Mouse (Mus musculus) hindbrain, embryonic 12.5 days (tissue): ENCODE measurements around the gene Itga9. TPM values are rescaled to one million over a fixed set of nuclear protein-coding genes. Genes with fewer than 3 reads are reported as not detected.

Experiments
- ATAC-seq: fragments of 200-750 bp; cut with Nextera tagmentation; 2 replicates; pipeline ENCODE4 v1.8.0; 2017; ENCODE audit warnings: moderate TSS enrichment; ENCODE audit not compliant: low FRiP score
- H3K27ac ChIP-seq: fragments of 300-500 bp; sonication (generic); 2 replicates; pipeline ENCODE4 v1.5.1; 2016; ENCODE audit warnings: mild to moderate bottlenecking
- H3K27me3 ChIP-seq: fragments of 300-500 bp; sonication (generic); 2 replicates; pipeline ENCODE4 v1.6.1; 2016; ENCODE audit warnings: mild to moderate bottlenecking
- H3K36me3 ChIP-seq: fragments of 300-500 bp; sonication (generic); 2 replicates; pipeline ENCODE4 v1.6.1; 2016; ENCODE audit warnings: mild to moderate bottlenecking
- H3K4me1 ChIP-seq: fragments of 300-500 bp; sonication (generic); 2 replicates; pipeline ENCODE4 v1.6.1; 2016
- H3K4me2 ChIP-seq: fragments of 300-500 bp; sonication (generic); replicated peaks from 2 replicates; pipeline ENCODE4 v1.6.1; 2016; ENCODE audit warnings: mild to moderate bottlenecking
- H3K4me3 ChIP-seq: fragments of 300-500 bp; sonication (generic); 2 replicates; pipeline ENCODE4 v1.5.1; 2016; ENCODE audit warnings: mild to moderate bottlenecking
- H3K9ac ChIP-seq: fragments of 300-500 bp; sonication (generic); 2 replicates; pipeline ENCODE4 v1.6.1; 2016; ENCODE audit warnings: mild to moderate bottlenecking, moderate library complexity
- H3K9me3 ChIP-seq: fragments of 300-500 bp; sonication (generic); replicated peaks from 2 replicates; pipeline ENCODE4 v1.6.1; 2016; ENCODE audit warnings: mild to moderate bottlenecking
- WGBS: fragments of 180-500 bp; shearing (Covaris S2); methylation state at CpG from one replicate; pipeline ENCODE4 v1.1.7; 2016; 5-methylcytosine and 5-hydroxymethylcytosine counted together
- polyA plus RNA-seq: library from polyadenylated mRNA; unstranded; fragments of >200 nt; fragmentation: Nextera tagmentation; extraction: Ambion mirVana; gene quantifications from 2 replicates; pipeline ENCODE4 v1.2.1, GENCODE M21; 2016

Gene Itga9
- polyA plus RNA-seq, 1 experiment from 2014 or later: 12.4 TPM

DNA sequence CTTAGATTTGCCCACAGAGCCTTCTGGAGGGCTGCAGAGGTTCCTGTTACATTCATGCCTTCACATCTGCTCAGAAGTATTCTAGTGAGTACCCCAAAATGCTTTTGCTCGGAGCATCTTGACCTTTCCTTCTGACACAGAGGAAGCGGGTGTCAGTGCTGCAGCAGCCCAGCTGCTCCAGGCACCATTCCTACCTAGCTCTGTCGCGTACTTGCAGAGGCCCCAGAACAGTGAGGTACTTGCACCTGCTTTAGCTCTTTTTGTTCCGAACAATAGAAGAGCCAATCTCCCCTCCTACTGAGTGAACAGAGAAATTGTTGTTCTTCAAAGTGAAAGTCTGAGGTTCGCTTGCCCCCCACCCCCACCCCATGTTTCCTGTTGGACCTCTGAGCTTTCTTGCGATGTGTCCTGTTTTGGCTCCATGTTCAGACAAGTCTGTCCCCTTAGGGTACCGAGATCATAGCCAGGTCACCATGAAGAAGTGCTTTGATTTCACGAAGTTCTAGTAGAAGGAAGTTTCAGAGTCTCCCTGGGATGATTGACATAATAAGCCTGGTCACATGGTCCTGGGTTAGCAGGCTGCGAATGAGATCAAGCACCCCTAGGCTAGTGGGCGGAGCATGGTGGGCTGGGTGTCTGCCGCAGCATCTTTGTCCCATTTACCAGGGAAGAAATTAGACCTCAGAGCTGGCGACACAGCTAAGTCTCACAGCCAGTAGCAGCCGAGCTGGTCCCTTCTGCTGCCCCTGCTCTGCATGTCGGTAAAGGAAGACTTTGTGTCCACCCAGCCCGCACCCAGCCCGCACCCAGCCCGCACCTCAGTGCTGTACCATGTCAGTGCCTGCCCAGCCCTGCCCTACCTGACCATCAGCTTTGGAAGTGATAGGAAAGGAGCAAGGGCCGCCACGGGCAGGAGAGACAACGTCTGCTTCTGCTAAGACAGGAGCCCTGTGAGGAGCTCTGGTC lies 215.0 kb downstream of the Itga9 start:
- ATAC-seq: peak; percentile 61
- H3K4me2 ChIP-seq: peak overlapping the region; percentile 38
- H3K4me1 ChIP-seq: peaks cover 18% of the 10 kb centered on the region
- WGBS: 45% methylated on average over 21 of the region's 21 CpGs
- H3K27ac ChIP-seq: peak overlapping the region; percentile 49; the same call in 1 of the 2 replicates
- H3K9ac ChIP-seq: no peak overlapping the region
- no peak overlapping the region for H3K4me3 ChIP-seq
- no peaks in the 10 kb centered on the region for H3K27me3 ChIP-seq
- no peaks in the 10 kb centered on the region for H3K9me3 ChIP-seq
- no peaks in the 10 kb centered on the region for H3K36me3 ChIP-seq

DNA sequence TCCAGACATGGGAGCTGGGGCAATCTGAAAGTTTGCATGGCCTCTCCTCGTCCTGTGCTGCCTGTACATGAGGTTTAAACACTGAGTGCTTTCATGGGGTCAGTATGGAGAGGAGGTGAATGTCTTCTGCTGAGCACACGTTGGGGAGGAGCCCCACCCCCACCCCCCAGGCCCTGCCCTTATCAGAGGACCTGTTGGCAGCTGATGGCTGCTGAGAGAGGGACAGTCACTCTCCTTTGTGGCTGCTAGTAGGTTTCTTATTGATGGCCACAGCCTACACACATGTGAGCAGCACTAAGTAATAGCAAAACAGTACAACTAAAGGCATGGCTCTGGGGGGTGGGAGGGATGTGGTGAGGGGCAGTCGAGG lies 215.7 kb downstream of the Itga9 start:
- Histone ChIP-seq H3K4me3 (no peak overlapping the region), H3K27ac (no peak overlapping the region; the same call in 1 of the 2 replicates), H3K36me3 (no peaks in the 10 kb centered on the region), H3K9ac (no peak overlapping the region), H3K27me3 (no peaks in the 10 kb centered on the region), H3K4me2 (peak overlapping the region; percentile 38), H3K9me3 (no peaks in the 10 kb centered on the region), H3K4me1 (peaks cover 18% of the 10 kb centered on the region)
- 49% methylated on average over 3 of the region's 3 CpGs for WGBS
- peak; percentile 43; the same call in 1 of the 2 replicates for ATAC-seq

DNA sequence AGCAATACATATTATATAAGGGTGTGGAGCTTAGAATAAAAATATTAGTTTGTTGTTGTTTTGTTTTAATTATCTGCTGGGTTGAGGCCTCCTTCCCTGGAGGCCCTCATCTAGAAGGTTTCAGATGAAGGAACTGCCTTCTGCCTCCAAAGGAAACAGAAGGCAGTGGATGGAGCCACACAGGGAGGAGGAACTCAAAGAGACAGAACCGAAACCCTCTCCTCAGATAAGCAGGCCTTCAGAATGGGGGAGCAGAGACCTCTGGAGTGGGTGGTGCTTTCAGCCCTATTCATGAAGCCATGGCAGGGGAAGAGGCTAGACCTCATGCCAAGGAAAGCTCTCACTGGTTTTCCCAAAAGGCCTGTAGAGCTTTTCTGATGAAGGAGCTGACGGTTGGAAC lies 216.1 kb downstream of the Itga9 start:
- ATAC-seq: no peak
- H3K27me3 ChIP-seq: no peaks in the 10 kb centered on the region
- 96% methylated on average over 2 of the region's 2 CpGs for WGBS

DNA sequence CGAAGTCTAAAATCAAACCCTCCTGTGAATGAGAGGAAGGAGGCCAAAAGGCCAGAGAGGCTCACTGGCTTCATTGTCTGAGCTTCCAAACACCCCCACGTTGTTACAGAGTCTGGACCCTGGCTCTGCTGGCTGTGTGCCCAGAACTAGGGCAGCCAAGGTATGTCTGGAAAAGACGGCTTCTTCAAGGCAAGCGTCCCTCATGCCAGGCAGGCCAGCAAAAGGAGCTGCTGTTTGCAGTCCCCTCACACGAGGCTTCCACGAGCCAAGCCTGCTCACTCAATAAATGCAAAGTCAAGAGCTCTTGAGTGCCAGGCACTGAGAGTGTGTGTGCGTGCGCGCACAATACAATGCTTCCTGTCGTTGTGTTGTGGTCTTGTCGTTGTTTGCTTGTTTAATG lies 224.6 kb downstream of the Itga9 start:
- Histone ChIP-seq H3K4me2 (no peak overlapping the region), H3K27me3 (no peaks in the 10 kb centered on the region), H3K36me3 (no peaks in the 10 kb centered on the region), H3K4me1 (peaks cover 10% of the 10 kb centered on the region), H3K9me3 (no peaks in the 10 kb centered on the region), H3K27ac (no peak overlapping the region; the same call in 1 of the 2 replicates), H3K9ac (no peak overlapping the region), H3K4me3 (no peak overlapping the region)
- ATAC-seq: no peak
- 59% methylated on average over 11 of the region's 11 CpGs for WGBS

More for the DNA sequence above, 216.1 kb downstream of the Itga9 start:
- Histone ChIP-seq H3K9ac (no peak overlapping the region), H3K27ac (no peak overlapping the region), H3K9me3 (no peaks in the 10 kb centered on the region), H3K4me1 (peaks cover 18% of the 10 kb centered on the region), H3K36me3 (no peaks in the 10 kb centered on the region), H3K4me3 (no peak overlapping the region), H3K4me2 (no peak overlapping the region)

DNA sequence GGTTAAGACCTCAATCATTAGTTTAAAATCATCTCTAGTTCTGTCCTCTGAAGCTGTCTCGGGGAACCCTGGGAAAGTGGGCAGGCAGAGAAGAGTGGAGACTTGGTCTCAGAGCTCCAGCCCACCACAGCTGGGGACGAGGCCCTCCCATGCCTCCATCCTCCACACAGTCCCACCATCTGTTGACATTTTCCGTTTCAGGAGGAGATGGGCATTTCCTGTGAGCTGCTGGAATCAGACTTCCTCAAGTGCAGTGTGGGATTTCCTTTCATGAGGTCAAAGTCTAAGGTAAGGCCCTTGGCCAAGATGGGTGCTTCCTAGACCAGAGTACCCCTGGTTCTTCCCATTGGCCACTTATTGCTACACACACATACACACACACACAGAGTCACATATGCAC lies 226.0 kb downstream of the Itga9 start:
- Histone ChIP-seq H3K9ac (no peak overlapping the region), H3K27ac (no peak overlapping the region), H3K4me2 (no peak overlapping the region), H3K9me3 (no peaks in the 10 kb centered on the region), H3K36me3 (no peaks in the 10 kb centered on the region), H3K4me3 (no peak overlapping the region), H3K27me3 (no peaks in the 10 kb centered on the region), H3K4me1 (peaks cover 10% of the 10 kb centered on the region)
- ATAC-seq: no peak
- 75% methylated on average over 3 of the region's 3 CpGs for WGBS

DNA sequence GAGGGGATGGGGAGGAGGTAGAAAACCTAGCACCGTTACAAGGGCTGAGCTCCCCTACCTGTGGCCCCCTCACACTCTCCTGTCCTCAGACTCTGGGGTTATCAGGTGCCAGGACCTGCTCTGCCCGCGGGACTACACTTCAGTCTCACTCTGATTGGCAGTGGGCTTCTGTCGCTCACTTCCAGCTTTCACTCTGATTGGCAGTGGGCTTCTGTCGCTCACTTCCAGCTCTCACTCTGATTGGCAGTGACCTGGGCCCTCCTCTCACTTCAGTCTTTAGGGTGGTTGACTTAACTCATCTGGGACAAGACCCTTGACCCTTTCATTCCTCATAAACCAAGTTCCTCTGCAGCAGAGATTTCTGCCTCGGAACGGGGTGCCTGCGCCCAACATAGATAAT lies 226.9 kb downstream of the Itga9 start:
- H3K27ac ChIP-seq: no peak overlapping the region
- H3K36me3 ChIP-seq: no peaks in the 10 kb centered on the region
- no peak overlapping the region for H3K4me2 ChIP-seq
- peaks cover 10% of the 10 kb centered on the region for H3K4me1 ChIP-seq
- ATAC-seq: no peak
- no peak overlapping the region for H3K9ac ChIP-seq
- H3K4me3 ChIP-seq: no peak overlapping the region
- no peaks in the 10 kb centered on the region for H3K27me3 ChIP-seq
- no peaks in the 10 kb centered on the region for H3K9me3 ChIP-seq
- WGBS: 80% methylated on average over 8 of the region's 8 CpGs

DNA sequence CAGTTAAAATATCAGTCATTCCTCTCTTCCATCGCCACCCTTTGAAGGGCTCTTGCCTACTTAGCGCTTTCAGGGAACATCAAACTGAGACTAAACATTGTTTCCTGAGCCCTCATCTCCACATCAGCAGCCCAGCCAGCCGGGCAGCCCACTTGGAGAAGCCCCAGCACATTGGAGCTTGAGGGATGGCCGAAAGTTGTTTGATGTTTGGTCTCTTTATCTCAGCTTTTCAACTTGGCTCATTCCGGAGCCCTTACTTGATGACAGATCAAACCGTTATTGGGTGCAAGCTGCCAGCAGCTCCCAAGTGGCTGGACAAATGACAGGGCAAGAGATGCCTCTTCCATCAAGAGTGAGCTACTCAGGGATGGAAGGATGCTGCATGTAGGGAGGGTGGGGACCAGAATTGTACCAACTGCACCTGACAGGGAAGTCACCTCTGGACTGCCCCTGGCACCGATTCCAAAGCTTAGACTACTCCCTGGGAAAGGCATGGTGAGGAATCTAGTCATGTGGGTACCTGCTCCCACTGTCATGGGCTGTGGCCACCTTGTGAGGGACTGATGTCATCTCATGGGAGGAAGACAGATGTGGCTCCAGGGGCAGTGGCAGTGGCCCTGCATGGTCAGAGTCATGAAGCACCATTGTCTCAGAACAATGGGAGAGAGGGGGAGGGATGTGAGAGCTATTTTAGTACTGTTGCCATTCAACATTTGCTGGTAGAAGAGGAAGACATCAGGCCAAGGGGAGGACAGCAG lies 232.6 kb downstream of the Itga9 start:
- H3K4me3 ChIP-seq: no peak overlapping the region
- 77% methylated on average over 7 of the region's 7 CpGs for WGBS
- H3K27ac ChIP-seq: no peak overlapping the region
- no peaks in the 10 kb centered on the region for H3K9me3 ChIP-seq
- H3K36me3 ChIP-seq: no peaks in the 10 kb centered on the region
- no peaks in the 10 kb centered on the region for H3K4me1 ChIP-seq
- H3K4me2 ChIP-seq: no peak overlapping the region
- no peaks in the 10 kb centered on the region for H3K27me3 ChIP-seq
- ATAC-seq: no peak
- no peak overlapping the region for H3K9ac ChIP-seq

DNA sequence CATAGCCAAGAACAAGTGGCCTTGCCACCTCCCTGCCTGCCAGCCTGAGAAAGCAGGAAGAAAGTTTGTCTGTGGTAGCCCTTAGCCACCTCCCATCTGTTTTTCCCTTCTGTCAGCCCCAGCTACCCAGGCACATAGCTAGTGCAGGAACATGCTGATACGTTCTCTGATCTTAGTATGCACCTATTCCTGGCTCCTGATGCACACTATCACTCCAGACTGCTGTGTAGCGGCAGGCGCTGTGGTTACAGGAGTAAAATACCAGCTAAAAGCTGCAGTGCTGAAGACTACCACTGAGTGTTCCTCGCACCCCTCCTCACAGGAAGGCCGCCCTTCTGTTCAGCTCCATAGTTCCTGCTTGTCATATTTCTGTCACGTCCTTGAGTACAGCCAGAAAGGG lies 234.8 kb downstream of the Itga9 start:
- H3K9ac ChIP-seq: no peak overlapping the region
- no peaks in the 10 kb centered on the region for H3K9me3 ChIP-seq
- WGBS: 82% methylated on average over 6 of the region's 6 CpGs
- ATAC-seq: no peak
- no peak overlapping the region for H3K4me3 ChIP-seq
- H3K4me1 ChIP-seq: no peaks in the 10 kb centered on the region
- no peak overlapping the region for H3K4me2 ChIP-seq
- H3K27me3 ChIP-seq: no peaks in the 10 kb centered on the region
- no peaks in the 10 kb centered on the region for H3K36me3 ChIP-seq
- no peak overlapping the region; the same call in 1 of the 2 replicates for H3K27ac ChIP-seq

DNA sequence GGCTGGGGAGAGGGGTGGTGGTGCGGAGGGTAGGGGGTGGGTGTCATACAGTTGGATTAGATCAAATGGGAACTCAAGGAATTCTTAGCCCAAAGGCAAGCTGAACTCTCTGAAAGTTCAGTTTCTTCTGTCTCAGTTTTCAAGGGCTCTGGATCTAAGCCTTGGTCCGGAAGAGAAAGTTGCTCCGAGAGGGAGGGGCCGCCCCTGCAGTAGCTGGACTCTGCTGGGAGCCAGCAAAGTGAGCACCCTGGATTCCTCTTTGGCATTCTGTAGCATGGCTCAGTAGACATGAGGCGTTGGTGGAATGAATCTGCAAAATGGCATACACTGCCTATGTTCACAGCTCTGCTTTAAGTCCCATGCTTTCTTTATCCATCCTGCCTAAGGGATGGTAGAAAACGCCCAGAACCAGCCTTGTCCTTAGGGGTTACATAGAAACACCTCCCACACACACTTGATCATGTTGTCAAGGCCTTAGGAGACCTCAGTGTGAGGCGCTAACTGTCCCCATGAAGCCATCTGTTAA lies 235.5 kb downstream of the Itga9 start:
- Histone ChIP-seq H3K27ac (no peak overlapping the region), H3K9me3 (no peaks in the 10 kb centered on the region)
- 73% methylated on average over 7 of the region's 7 CpGs for WGBS

DNA sequence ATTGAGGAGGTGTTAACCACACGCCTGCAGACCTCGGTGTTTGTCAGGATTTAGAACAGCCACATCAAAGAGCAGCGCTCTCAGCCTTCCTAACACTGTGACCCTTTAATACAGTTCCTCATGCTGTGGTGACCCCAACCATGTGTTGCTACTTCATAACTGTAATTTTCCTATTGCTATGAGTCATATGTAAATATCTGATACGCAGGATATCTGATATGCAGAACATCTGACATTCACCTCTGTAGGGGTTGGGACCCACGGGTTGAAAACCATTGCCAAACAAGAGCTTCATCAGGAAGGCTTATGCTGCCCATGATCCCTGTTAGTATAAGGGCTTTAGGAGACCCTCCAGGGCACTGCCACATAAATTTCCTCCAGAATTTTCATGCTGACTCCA lies 237.2 kb downstream of the Itga9 start:
- ATAC-seq: no peak
- Histone ChIP-seq H3K4me2 (no peak overlapping the region), H3K4me3 (no peak overlapping the region), H3K9ac (no peak overlapping the region), H3K27ac (no peak overlapping the region), H3K4me1 (no peaks in the 10 kb centered on the region), H3K36me3 (no peaks in the 10 kb centered on the region), H3K9me3 (no peaks in the 10 kb centered on the region), H3K27me3 (no peaks in the 10 kb centered on the region)
- 81% methylated on average over 5 of the region's 5 CpGs for WGBS

More for the DNA sequence above, 235.5 kb downstream of the Itga9 start:
- Histone ChIP-seq H3K4me3 (no peak overlapping the region), H3K4me2 (no peak overlapping the region), H3K27me3 (no peaks in the 10 kb centered on the region), H3K4me1 (no peaks in the 10 kb centered on the region), H3K36me3 (no peaks in the 10 kb centered on the region), H3K9ac (no peak overlapping the region)
- ATAC-seq: no peak

DNA sequence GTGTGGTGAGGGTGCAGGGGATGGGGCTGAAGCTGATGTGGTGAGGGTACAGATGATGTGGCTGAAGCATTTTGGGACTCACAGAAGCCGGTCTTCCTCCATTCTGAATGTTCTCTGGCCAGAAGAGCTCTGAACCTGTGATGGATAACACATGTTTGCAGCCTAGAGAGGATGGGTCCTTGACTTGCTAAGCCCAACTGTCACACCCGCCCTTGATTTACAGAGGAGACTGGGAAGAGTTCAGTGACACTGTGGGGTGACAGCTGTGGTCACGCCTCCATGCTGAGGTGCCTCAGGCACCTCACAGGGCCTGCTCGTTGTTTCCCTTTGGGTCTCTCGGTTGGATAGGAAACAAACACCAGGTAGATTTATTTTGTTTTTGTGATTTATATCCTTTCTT lies 238.5 kb downstream of the Itga9 start:
- Histone ChIP-seq H3K4me2 (no peak overlapping the region), H3K27ac (no peak overlapping the region), H3K4me1 (no peaks in the 10 kb centered on the region), H3K27me3 (no peaks in the 10 kb centered on the region), H3K4me3 (no peak overlapping the region), H3K36me3 (no peaks in the 10 kb centered on the region), H3K9ac (no peak overlapping the region), H3K9me3 (no peaks in the 10 kb centered on the region)
- 66% methylated on average over 5 of the region's 5 CpGs for WGBS
- ATAC-seq: no peak

DNA sequence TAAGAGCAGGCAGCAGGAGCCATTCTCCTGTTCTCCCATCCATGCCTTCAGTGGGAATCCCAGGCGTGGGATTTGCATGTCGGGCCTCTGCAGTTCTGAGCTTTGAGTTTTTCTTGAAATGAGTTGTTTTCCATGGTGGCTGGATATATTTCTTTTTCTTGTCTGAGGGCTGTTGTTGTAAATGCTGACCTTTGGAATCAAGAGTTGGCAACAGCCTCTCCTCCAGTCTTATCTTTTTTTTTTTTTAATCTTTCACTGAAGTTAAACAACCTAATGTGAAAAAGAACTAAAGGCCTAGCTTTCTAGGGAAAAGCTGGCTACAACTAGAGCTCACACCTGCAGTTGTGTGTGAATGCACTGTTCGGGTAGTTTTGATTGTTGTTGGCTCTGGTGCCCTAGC lies 240.3 kb downstream of the Itga9 start:
- Histone ChIP-seq H3K27me3 (no peaks in the 10 kb centered on the region), H3K36me3 (no peaks in the 10 kb centered on the region), H3K4me2 (no peak overlapping the region), H3K4me1 (no peaks in the 10 kb centered on the region), H3K27ac (no peak overlapping the region), H3K9ac (no peak overlapping the region), H3K9me3 (no peaks in the 10 kb centered on the region), H3K4me3 (no peak overlapping the region)
- ATAC-seq: no peak
- 97% methylated on average over 3 of the region's 3 CpGs for WGBS
